Mouse (Mus musculus): Measurements from ENCODE around the gene Klhdc10.

DNA sequence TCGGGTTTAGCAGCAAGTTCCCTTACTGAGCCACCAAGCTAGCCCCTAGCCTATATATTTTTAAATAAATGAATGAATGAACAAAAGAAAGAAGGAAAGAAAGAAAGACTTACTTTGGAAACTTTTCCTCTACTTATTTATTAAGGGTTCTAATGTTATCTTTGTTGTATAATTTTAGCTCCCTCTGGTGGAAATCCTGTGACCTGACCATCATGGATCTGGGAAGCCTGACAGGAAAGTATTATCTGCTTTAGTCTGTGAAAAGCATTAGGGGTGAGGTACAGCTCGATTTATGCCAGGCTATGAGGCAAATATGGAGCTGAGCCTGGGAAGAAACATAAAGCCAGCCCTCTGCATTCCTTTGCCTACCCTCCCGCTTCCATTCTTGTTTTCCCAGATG, 32.4 kb upstream of the Klhdc10 start:
- TF ChIP-seq POLR2A (IDR thresholded peaks at IDR 0.05; ENCODE audit: low read depth, low read length), result no peak
- no peak for TF ChIP-seq CTCF (IDR thresholded peaks at IDR 0.05; ENCODE audit: extremely low read depth, insufficient read depth, insufficient read length, insufficient replicate concordance)

Data from spleen, adult 2 months (tissue).